23 mouse cellular contexts compared by ENCODE assay signal in genomic region chr9:50729600-50729999, GRCm38 (mm10). TPM values are rescaled to one million over a fixed set of nuclear protein-coding genes. Genes with fewer than 3 reads are reported as not detected.
A peak's percentile ranks its signal among the peaks of the same experiment; 100 is the strongest.
DNase-seq lines count a peak whose midpoint lies in the region; ATAC-seq and TF ChIP-seq lines count a peak whose summit lies in the region.
"Had no signal": no experiment of that assay in that cellular context is flagged by ENCODE, and none has a peak within 500 bp of the region (broad histone marks: within the 10 kb centered on the region; RNA-seq: fewer than 3 reads in every experiment).

No protein-coding gene starts in this region.

- no peak for DNase-seq in heart, embryonic 10.5 days (ENCODE audit: low spot score)
- DNase-seq in kidney, postnatal 0 days (ENCODE audit: low spot score), result peak; percentile 14
- no peak for DNase-seq in kidney, adult 18-20 months
- peak; percentile 55 for DNase-seq in 416B (ENCODE audit: low read depth)
- DNase-seq in cerebellum, adult 9-11 months, result no peak
- no peak for DNase-seq in frontal cortex, postnatal 25 days (ENCODE audit: low spot score in 2 of 2)
- DNase-seq: adrenal gland, postnatal 14 days; cerebellum, adult 2 months; gastrocnemius, postnatal 14 days; heart, adult 11 months; heart, postnatal 36 days; layer of hippocampus, postnatal 36 days; right cerebral cortex, postnatal 14 days; thymus, postnatal 36 days had no signal

- TF ChIP-seq CTCF in kidney, postnatal 0 days (IDR thresholded peaks at IDR 0.05; ENCODE audit: low read depth), result no peak

- H3K27me3 ChIP-seq in heart, embryonic 16.5 days (ENCODE audit: control insufficient read depth, insufficient read depth, low read length), result no peaks in the 10 kb centered on the region
- no peaks in the 10 kb centered on the region for H3K27me3 ChIP-seq in heart, embryonic 10.5 days (ENCODE audit: insufficient read depth, poor library complexity, severe bottlenecking)
- H3K27me3 ChIP-seq in kidney, postnatal 0 days (ENCODE audit: insufficient read depth, low read length), result no peaks in the 10 kb centered on the region
- H3K27me3 ChIP-seq: Patski had no signal

- 0 out of 2 replicates have a peak overlapping the region, but pooled peaks have one; percentile 4 for H3K27ac ChIP-seq in heart, embryonic 16.5 days (ENCODE audit: low read length)
- H3K27ac ChIP-seq in heart, embryonic 10.5 days, result no peak overlapping the region
- H3K27ac ChIP-seq in kidney, postnatal 0 days, result peak overlapping the region; percentile 19; the same call in 1 of the 2 replicates
- H3K27ac ChIP-seq: macrophage; midbrain, embryonic 10.5 days had no signal

- H3K4me2 ChIP-seq in heart, embryonic 16.5 days (ENCODE audit: low read depth, low read length), result no peak overlapping the region
- no peak overlapping the region for H3K4me2 ChIP-seq in kidney, postnatal 0 days (ENCODE audit: low read length)

- no peak for ATAC-seq in heart, embryonic 16.5 days (replicated peaks; ENCODE audit: extremely low read depth, insufficient read depth, low FRiP score)
- ATAC-seq in kidney, postnatal 0 days (replicated peaks; ENCODE audit: low FRiP score, low read depth), result no peak
- 0 out of 4 replicates have a peak, but pooled peaks have one; percentile 12 to 27 for ATAC-seq in hematopoietic stem cell, adult 5-6 weeks (replicated peaks in 1 of 2; ENCODE audit: insufficient read depth in 1 of 2, low FRiP score in 2 of 2, low TSS enrichment in 1 of 2, low read depth in 1 of 2, poor library complexity in 2 of 2, severe bottlenecking in 2 of 2)
- ATAC-seq: activated CD4-positive, CD25-positive, alpha-beta regulatory T cell, adult 4 months; forebrain, embryonic 14.5 days; intestine, postnatal 0 days; Patski had no signal

- H3K36me3 ChIP-seq in heart, embryonic 16.5 days (ENCODE audit: control insufficient read depth, insufficient read depth), result no peaks in the 10 kb centered on the region
- no peaks in the 10 kb centered on the region for H3K36me3 ChIP-seq in heart, embryonic 10.5 days
- H3K36me3 ChIP-seq in kidney, postnatal 0 days (ENCODE audit: insufficient read depth, low read length), result no peaks in the 10 kb centered on the region
- H3K36me3 ChIP-seq: G1E; midbrain, embryonic 10.5 days had no signal

- H3K4me1 ChIP-seq in heart, embryonic 16.5 days (ENCODE audit: control insufficient read depth, insufficient read depth, low read length), result peaks cover 25% of the 10 kb centered on the region
- peaks cover 51% of the 10 kb centered on the region for H3K4me1 ChIP-seq in heart, embryonic 10.5 days
- H3K4me1 ChIP-seq in kidney, postnatal 0 days (replicated peaks; ENCODE audit: insufficient read depth, low read length), result 0 out of 2 replicates have a peak, but pooled peaks cover 11% of the 10 kb centered on the region

- no peaks in the 10 kb centered on the region for H3K9me3 ChIP-seq in heart, embryonic 16.5 days (replicated peaks; ENCODE audit: control insufficient read depth, low read length)
- H3K9me3 ChIP-seq in heart, embryonic 10.5 days, result no peaks in the 10 kb centered on the region
- H3K9me3 ChIP-seq in kidney, postnatal 0 days (replicated peaks; ENCODE audit: low read length), result no peaks in the 10 kb centered on the region
- H3K9me3 ChIP-seq: G1E; midbrain, embryonic 10.5 days had no signal

- H3K4me3 ChIP-seq in heart, embryonic 16.5 days (ENCODE audit: low read length), result no peak overlapping the region
- no peak overlapping the region for H3K4me3 ChIP-seq in heart, embryonic 10.5 days
- H3K4me3 ChIP-seq in kidney, postnatal 0 days (replicated peaks; ENCODE audit: low read depth, low read length), result no peak overlapping the region
- H3K4me3 ChIP-seq: midbrain, embryonic 10.5 days had no signal

- 45% methylated on average over 4 of the region's 4 CpGs for WGBS in heart, embryonic 16.5 days
- WGBS in heart, embryonic 10.5 days, result 35% methylated on average over 4 of the region's 4 CpGs
- 31% methylated on average over 4 of the region's 4 CpGs for WGBS in kidney, postnatal 0 days

- no peak overlapping the region for H3K9ac ChIP-seq in heart, embryonic 16.5 days (ENCODE audit: low read length)
- no peak overlapping the region for H3K9ac ChIP-seq in kidney, postnatal 0 days (ENCODE audit: low read depth, low read length)

RNA-seq across cellular contexts. Expression of gene Dixdc1, which starts 9.7 kb away (rescaled TPM):
- 8.6 and 10.3 TPM in 2 replicates for polyA plus RNA-seq in heart, embryonic 16.5 days (2015; fragmentation: Nextera tagmentation; extraction: Ambion mirVana)
- 5.3 and 7.6 TPM in 2 replicates for polyA plus RNA-seq in heart, embryonic 10.5 days (2016; fragmentation: Nextera tagmentation; extraction: Ambion mirVana)
- polyA plus RNA-seq in kidney, postnatal 0 days (2015; fragmentation: Nextera tagmentation; extraction: Ambion mirVana), result 7.3 and 7.5 TPM in 2 replicates
- total RNA-seq in hematopoietic stem cell, adult 5-6 weeks (2017), result 0.99 and 2.3 TPM in 2 replicates
- polyA plus RNA-seq: G1E had no signal

RNA-seq across cellular contexts. Expression of gene 2310030G06Rik, which starts 16.7 kb away (rescaled TPM):
- polyA plus RNA-seq in heart, embryonic 16.5 days (2015; fragmentation: Nextera tagmentation; extraction: Ambion mirVana), result 7.9 and 9.8 TPM in 2 replicates
- 8.4 TPM in 2 replicates for polyA plus RNA-seq in heart, embryonic 10.5 days (2016; fragmentation: Nextera tagmentation; extraction: Ambion mirVana)
- 26.8 and 27.1 TPM in 2 replicates for polyA plus RNA-seq in kidney, postnatal 0 days (2015; fragmentation: Nextera tagmentation; extraction: Ambion mirVana)
- not detected in 2 replicates for total RNA-seq in hematopoietic stem cell, adult 5-6 weeks (2017)
- polyA plus RNA-seq: activated CD4-positive, CD25-positive, alpha-beta regulatory T cell, adult 4 months; G1E; macrophage had no signal

RNA-seq across cellular contexts. Expression of gene Cryab, which starts 21.5 kb away (rescaled TPM):
- 1,241 and 1,315 TPM in 2 replicates for polyA plus RNA-seq in heart, embryonic 16.5 days (2015; fragmentation: Nextera tagmentation; extraction: Ambion mirVana)
- 483 and 791 TPM in 2 replicates for polyA plus RNA-seq in heart, embryonic 10.5 days (2016; fragmentation: Nextera tagmentation; extraction: Ambion mirVana)
- 198 and 233 TPM in 2 replicates for polyA plus RNA-seq in kidney, postnatal 0 days (2015; fragmentation: Nextera tagmentation; extraction: Ambion mirVana)
- total RNA-seq in hematopoietic stem cell, adult 5-6 weeks (2017), result 0.84 TPM in 1 of 2 replicates, not detected in the other
- polyA plus RNA-seq: G1E had no signal

RNA-seq across cellular contexts. Expression of gene Hspb2, which starts 22.6 kb away (rescaled TPM):
- polyA plus RNA-seq in heart, embryonic 16.5 days (2015; fragmentation: Nextera tagmentation; extraction: Ambion mirVana), result 242 and 286 TPM in 2 replicates
- 227 and 370 TPM in 2 replicates for polyA plus RNA-seq in heart, embryonic 10.5 days (2016; fragmentation: Nextera tagmentation; extraction: Ambion mirVana)
- 5.5 and 7.4 TPM in 2 replicates for polyA plus RNA-seq in kidney, postnatal 0 days (2015; fragmentation: Nextera tagmentation; extraction: Ambion mirVana)
- total RNA-seq in hematopoietic stem cell, adult 5-6 weeks (2017), result not detected in 2 replicates
- total RNA-seq: G1E had no signal
- polyA plus RNA-seq: G1E, macrophage had no signal

RNA-seq across cellular contexts. Expression of gene Fdxacb1, which starts 38.4 kb away (rescaled TPM):
- 10.7 and 11.0 TPM in 2 replicates for polyA plus RNA-seq in heart, embryonic 16.5 days (2015; fragmentation: Nextera tagmentation; extraction: Ambion mirVana)
- polyA plus RNA-seq in heart, embryonic 10.5 days (2016; fragmentation: Nextera tagmentation; extraction: Ambion mirVana), result 10.6 and 12.2 TPM in 2 replicates
- polyA plus RNA-seq in kidney, postnatal 0 days (2015; fragmentation: Nextera tagmentation; extraction: Ambion mirVana), result 7.9 and 9.3 TPM in 2 replicates
- total RNA-seq in hematopoietic stem cell, adult 5-6 weeks (2017), result 8.8 and 8.9 TPM in 2 replicates

Comparison
In these comparisons a context has a peak if more than half of its experiments do, and no peak if none do; other contexts are left out.
1. DNase-seq: peak in kidney, postnatal 0 days (single experiment) and 416B (single experiment); none in heart, embryonic 10.5 days (single experiment), kidney, adult 18-20 months (single experiment), cerebellum, adult 9-11 months (single experiment) and frontal cortex, postnatal 25 days (0 of 2).
2. ATAC-seq: peak in hematopoietic stem cell, adult 5-6 weeks (2 of 2); none in heart, embryonic 16.5 days (single experiment) and kidney, postnatal 0 days (single experiment).